Mouse (Mus musculus) MEL (cell line): ENCODE measurements around the gene Pigl.

ENCODE experiments used
- CTCF ChIP-seq, 3 experiments: IDR thresholded peaks in 2 of 3; conservative IDR thresholded peaks in 1 of 3; 2 replicates each; pipeline ENCODE4 v1.5.1; 2011 to 2012; ENCODE audit warnings: low read length in 3 of 3, low read depth in 2 of 3, mild to moderate bottlenecking in 2 of 3, improper control_type of control experiment in 1 of 3, inconsistent platforms in 1 of 3, mixed read lengths in 1 of 3, moderate library complexity in 1 of 3; ENCODE audit not compliant: control insufficient read depth in 1 of 3, insufficient read depth in 1 of 3, poor library complexity in 1 of 3, severe bottlenecking in 1 of 3
- GATA1 ChIP-seq: IDR thresholded peaks from 2 replicates; pipeline ENCODE4 v1.6.1; 2011; ENCODE audit warnings: low read depth, low read length, improper control_type of control experiment
- POLR2A ChIP-seq, 2 experiments: IDR thresholded peaks; 2 replicates each; pipeline ENCODE4 v1.6.1; 2011 to 2012; ENCODE audit warnings: low read length in 2 of 2, mild to moderate bottlenecking in 2 of 2, control low read depth in 1 of 2, improper control_type of control experiment in 1 of 2, low read depth in 1 of 2, moderate library complexity in 1 of 2; ENCODE audit not compliant: control insufficient read depth in 1 of 2, insufficient read depth in 1 of 2, poor library complexity in 1 of 2
- TCF12 ChIP-seq: IDR thresholded peaks from 2 replicates; pipeline ENCODE4 v1.6.1; 2014; ENCODE audit warnings: low read depth, mild to moderate bottlenecking, inconsistent platforms, low read length, improper control_type of control experiment, moderate library complexity
- UBTF ChIP-seq: IDR thresholded peaks from 2 replicates; pipeline ENCODE4 v1.6.1; 2012; ENCODE audit warnings: low read depth, mild to moderate bottlenecking, inconsistent platforms, low read length, improper control_type of control experiment, moderate library complexity, borderline replicate concordance; ENCODE audit not compliant: insufficient read depth
- USF1 ChIP-seq: IDR thresholded peaks from 2 replicates; pipeline ENCODE4 v1.6.1; 2014; ENCODE audit warnings: low read depth, mild to moderate bottlenecking, inconsistent platforms, low read length, improper control_type of control experiment, moderate library complexity
- USF2 ChIP-seq, 2 experiments: IDR thresholded peaks; 2 replicates each; pipeline ENCODE4 v1.6.1; 2011 to 2012; ENCODE audit warnings: improper control_type of control experiment in 2 of 2, low read length in 2 of 2, borderline replicate concordance in 1 of 2, inconsistent platforms in 1 of 2, low read depth in 1 of 2, mild to moderate bottlenecking in 1 of 2; ENCODE audit not compliant: insufficient read depth in 1 of 2

DNA sequence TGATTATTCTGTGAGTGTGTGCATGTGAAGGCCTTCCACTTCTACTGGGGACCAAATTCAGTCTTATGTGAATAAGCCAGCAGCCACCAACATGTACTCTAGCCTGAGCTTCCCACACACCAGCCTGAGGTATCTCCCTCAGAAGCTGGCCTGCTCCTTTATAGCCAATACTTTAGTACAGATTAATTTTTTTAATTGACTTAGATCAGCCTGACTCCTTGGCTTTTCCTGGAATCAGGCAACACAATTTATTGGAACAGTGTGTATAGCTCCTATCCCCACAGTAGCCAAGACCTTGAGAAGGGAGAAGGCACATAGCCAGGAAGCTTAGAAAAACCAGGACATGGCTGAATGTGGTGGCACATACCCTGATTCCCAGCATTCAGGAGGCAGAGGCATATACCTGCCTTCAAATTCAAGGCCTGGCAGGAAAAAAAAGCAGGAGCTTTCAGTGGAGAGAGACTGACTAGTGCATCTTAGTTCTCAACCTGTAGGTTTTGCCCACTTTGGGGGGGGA, 97.7 kb downstream of the Pigl start:
- TF ChIP-seq CTCF (IDR thresholded peaks at IDR 0.05 in 2 of 3, conservative IDR thresholded peaks at IDR 0.05 in 1 of 3; ENCODE audit: control insufficient read depth in 1 of 3, insufficient read depth in 1 of 3, low read depth in 2 of 3, low read length in 3 of 3, poor library complexity in 1 of 3, severe bottlenecking in 1 of 3) (no peak), UBTF (no peak), POLR2A (IDR thresholded peaks at IDR 0.05; ENCODE audit: control insufficient read depth in 1 of 2, insufficient read depth in 1 of 2, low read depth in 1 of 2, low read length in 2 of 2, poor library complexity in 1 of 2) (no peak), USF2 (IDR thresholded peaks at IDR 0.05; ENCODE audit: borderline replicate concordance in 1 of 2, insufficient read depth in 1 of 2, low read depth in 1 of 2, low read length in 2 of 2) (no peak), GATA1 (no peak), USF1 (no peak), TCF12 (no peak)
